Mouse (Mus musculus): ENCODE results near the gene Eif3l. TPM values are rescaled to one million over a fixed set of nuclear protein-coding genes. Genes with fewer than 3 reads are reported as not detected.

Eif3l gene
- polyA plus RNA-seq, 1 experiment from 2014 or later: 182 TPM

- peak; percentile 58; the same call in 1 of the 2 replicates for ATAC-seq (ENCODE audit: low FRiP score, low TSS enrichment)
- H3K9me3 ChIP-seq (ENCODE audit: control insufficient read depth, low read length): no peaks in the 10 kb centered on the region
- under 1% methylated on average over 105 of the region's 105 CpGs for WGBS
- peak overlapping the region; percentile 57 for H3K9ac ChIP-seq (replicated peaks; ENCODE audit: low read length)
- H3K36me3 ChIP-seq (ENCODE audit: control insufficient read depth, insufficient read depth, low read length): no peaks in the 10 kb centered on the region
- DNase-seq: peak; percentile 75
- peak overlapping the region; percentile 47 for H3K4me3 ChIP-seq (replicated peaks; ENCODE audit: low read depth, low read length)
- peaks cover 5% of the 10 kb centered on the region for H3K4me1 ChIP-seq (ENCODE audit: control insufficient read depth, insufficient read depth, low read length)
- H3K27me3 ChIP-seq (ENCODE audit: control insufficient read depth, insufficient read depth, low read length): peaks cover 30% of the 10 kb centered on the region
- H3K4me2 ChIP-seq (ENCODE audit: low read length): peak overlapping the region; percentile 71
- no peak overlapping the region for H3K27ac ChIP-seq (replicated peaks; ENCODE audit: low read depth, low read length)
Measured at GRCm38 (mm10) chr15:79042721-79043491, 32.1 kb upstream of the Eif3l start.

GRCm38 (mm10) chr15:79044837-79045236 is 30.1 kb upstream of the Eif3l start:
- no peak overlapping the region for H3K9ac ChIP-seq (replicated peaks; ENCODE audit: low read length)
- no peak overlapping the region for H3K4me2 ChIP-seq (ENCODE audit: low read length)
- peaks cover 30% of the 10 kb centered on the region for H3K27me3 ChIP-seq (ENCODE audit: control insufficient read depth, insufficient read depth, low read length)
- 7% methylated on average over 4 of the region's 4 CpGs for WGBS
- ATAC-seq (ENCODE audit: low FRiP score, low TSS enrichment) (no peak; the same call in 1 of the 2 replicates), DNase-seq (no peak)
- H3K4me3 ChIP-seq (replicated peaks; ENCODE audit: low read depth, low read length): no peak overlapping the region
- peaks cover 5% of the 10 kb centered on the region; the same call in 1 of the 2 replicates for H3K4me1 ChIP-seq (ENCODE audit: control insufficient read depth, insufficient read depth, low read length)
- H3K36me3 ChIP-seq (ENCODE audit: control insufficient read depth, insufficient read depth, low read length): no peaks in the 10 kb centered on the region
- no peaks in the 10 kb centered on the region for H3K9me3 ChIP-seq (ENCODE audit: control insufficient read depth, low read length)
- no peak overlapping the region for H3K27ac ChIP-seq (replicated peaks; ENCODE audit: low read depth, low read length)

- Histone ChIP-seq H3K36me3 (ENCODE audit: control insufficient read depth, insufficient read depth, low read length) (peaks cover 11% of the 10 kb centered on the region), H3K27ac (replicated peaks; ENCODE audit: low read depth, low read length) (no peak overlapping the region), H3K4me2 (ENCODE audit: low read length) (no peak overlapping the region), H3K27me3 (ENCODE audit: control insufficient read depth, insufficient read depth, low read length) (peaks cover 4% of the 10 kb centered on the region; the same call in 1 of the 2 replicates), H3K4me1 (ENCODE audit: control insufficient read depth, insufficient read depth, low read length) (peaks cover 5% of the 10 kb centered on the region; the same call in 1 of the 2 replicates), H3K4me3 (replicated peaks; ENCODE audit: low read depth, low read length) (no peak overlapping the region), H3K9ac (replicated peaks; ENCODE audit: low read length) (no peak overlapping the region), H3K9me3 (ENCODE audit: control insufficient read depth, low read length) (no peaks in the 10 kb centered on the region)
- ATAC-seq (ENCODE audit: low FRiP score, low TSS enrichment) (no peak), DNase-seq (no peak)
- 76% methylated on average over 4 of the region's 4 CpGs for WGBS
Measured at GRCm38 (mm10) chr15:79048186-79048585, 26.8 kb upstream of the Eif3l start.

- Histone ChIP-seq H3K4me3 (replicated peaks; ENCODE audit: low read depth, low read length) (no peak overlapping the region), H3K9ac (replicated peaks; ENCODE audit: low read length) (no peak overlapping the region), H3K4me2 (ENCODE audit: low read length) (no peak overlapping the region), H3K27me3 (ENCODE audit: control insufficient read depth, insufficient read depth, low read length) (no peaks in the 10 kb centered on the region), H3K4me1 (ENCODE audit: control insufficient read depth, insufficient read depth, low read length) (no peaks in the 10 kb centered on the region), H3K27ac (replicated peaks; ENCODE audit: low read depth, low read length) (no peak overlapping the region), H3K36me3 (ENCODE audit: control insufficient read depth, insufficient read depth, low read length) (peaks cover 32% of the 10 kb centered on the region), H3K9me3 (ENCODE audit: control insufficient read depth, low read length) (no peaks in the 10 kb centered on the region)
- ATAC-seq (ENCODE audit: low FRiP score, low TSS enrichment) (no peak), DNase-seq (no peak)
- 63% methylated on average over 9 of the region's 9 CpGs for WGBS
Measured at GRCm38 (mm10) chr15:79050160-79050845, 24.7 kb upstream of the Eif3l start.

- 91% methylated on average over 2 of the region's 2 CpGs for WGBS
- Histone ChIP-seq H3K27me3 (ENCODE audit: control insufficient read depth, insufficient read depth, low read length) (no peaks in the 10 kb centered on the region), H3K36me3 (ENCODE audit: control insufficient read depth, insufficient read depth, low read length) (peaks cover 38% of the 10 kb centered on the region), H3K4me2 (ENCODE audit: low read length) (no peak overlapping the region), H3K9me3 (ENCODE audit: control insufficient read depth, low read length) (no peaks in the 10 kb centered on the region), H3K4me1 (ENCODE audit: control insufficient read depth, insufficient read depth, low read length) (no peaks in the 10 kb centered on the region), H3K27ac (replicated peaks; ENCODE audit: low read depth, low read length) (no peak overlapping the region), H3K4me3 (replicated peaks; ENCODE audit: low read depth, low read length) (no peak overlapping the region), H3K9ac (replicated peaks; ENCODE audit: low read length) (no peak overlapping the region)
- ATAC-seq (ENCODE audit: low FRiP score, low TSS enrichment): no peak
- DNase-seq: no peak
Measured at GRCm38 (mm10) chr15:79050964-79051363, 24.0 kb upstream of the Eif3l start.

GRCm38 (mm10) chr15:79051461-79052360 is 23.3 kb upstream of the Eif3l start:
- Histone ChIP-seq H3K9me3 (ENCODE audit: control insufficient read depth, low read length) (no peaks in the 10 kb centered on the region), H3K27ac (replicated peaks; ENCODE audit: low read depth, low read length) (no peak overlapping the region), H3K4me1 (ENCODE audit: control insufficient read depth, insufficient read depth, low read length) (no peaks in the 10 kb centered on the region), H3K27me3 (ENCODE audit: control insufficient read depth, insufficient read depth, low read length) (no peaks in the 10 kb centered on the region), H3K36me3 (ENCODE audit: control insufficient read depth, insufficient read depth, low read length) (peaks cover 46% of the 10 kb centered on the region), H3K4me3 (replicated peaks; ENCODE audit: low read depth, low read length) (no peak overlapping the region), H3K4me2 (ENCODE audit: low read length) (no peak overlapping the region), H3K9ac (replicated peaks; ENCODE audit: low read length) (no peak overlapping the region)
- 80% methylated on average over 13 of the region's 13 CpGs for WGBS
- no peak for DNase-seq
- no peak for ATAC-seq (ENCODE audit: low FRiP score, low TSS enrichment)

GRCm38 (mm10) chr15:79052366-79052765 is 22.6 kb upstream of the Eif3l start:
- no peaks in the 10 kb centered on the region for H3K9me3 ChIP-seq (ENCODE audit: control insufficient read depth, low read length)
- whole genome bisulfite sequencing: 85% methylated on average over 2 of the region's 2 CpGs
- no peak overlapping the region for H3K4me2 ChIP-seq (ENCODE audit: low read length)
- no peaks in the 10 kb centered on the region for H3K4me1 ChIP-seq (ENCODE audit: control insufficient read depth, insufficient read depth, low read length)
- H3K27ac ChIP-seq (replicated peaks; ENCODE audit: low read depth, low read length): no peak overlapping the region
- no peak overlapping the region for H3K9ac ChIP-seq (replicated peaks; ENCODE audit: low read length)
- H3K27me3 ChIP-seq (ENCODE audit: control insufficient read depth, insufficient read depth, low read length): no peaks in the 10 kb centered on the region
- ATAC-seq (ENCODE audit: low FRiP score, low TSS enrichment): no peak
- H3K4me3 ChIP-seq (replicated peaks; ENCODE audit: low read depth, low read length): no peak overlapping the region
- H3K36me3 ChIP-seq (ENCODE audit: control insufficient read depth, insufficient read depth, low read length): peaks cover 52% of the 10 kb centered on the region
- DNase-seq: no peak

GRCm38 (mm10) chr15:79056601-79057000 is 18.4 kb upstream of the Eif3l start:
- H3K9me3 ChIP-seq (ENCODE audit: control insufficient read depth, low read length): no peaks in the 10 kb centered on the region
- no peak overlapping the region for H3K4me2 ChIP-seq (ENCODE audit: low read length)
- H3K27me3 ChIP-seq (ENCODE audit: control insufficient read depth, insufficient read depth, low read length): no peaks in the 10 kb centered on the region
- no peak for DNase-seq
- H3K27ac ChIP-seq (replicated peaks; ENCODE audit: low read depth, low read length): no peak overlapping the region
- no peaks in the 10 kb centered on the region; the same call in 1 of the 2 replicates for H3K4me1 ChIP-seq (ENCODE audit: control insufficient read depth, insufficient read depth, low read length)
- ATAC-seq (ENCODE audit: low FRiP score, low TSS enrichment): no peak
- no peak overlapping the region for H3K4me3 ChIP-seq (replicated peaks; ENCODE audit: low read depth, low read length)
- WGBS: 93% methylated on average over 7 of the region's 7 CpGs
- H3K9ac ChIP-seq (replicated peaks; ENCODE audit: low read length): no peak overlapping the region
- peaks cover 86% of the 10 kb centered on the region for H3K36me3 ChIP-seq (ENCODE audit: control insufficient read depth, insufficient read depth, low read length)

Data from midbrain, embryonic 14.5 days (tissue).